Mouse (Mus musculus) midbrain, postnatal 0 days (tissue): ENCODE results near the gene Glyctk. TPM values are rescaled to one million over a fixed set of nuclear protein-coding genes. Genes with fewer than 3 reads are reported as not detected.

ENCODE experiments used
- ATAC-seq: fragments of 200-750 bp; cut with Nextera tagmentation; 2 replicates; pipeline ENCODE4 v1.8.0; 2017; ENCODE audit warnings: moderate number of reproducible peaks, mild to moderate bottlenecking, moderate TSS enrichment, moderate library complexity; ENCODE audit not compliant: low FRiP score
- DNase-seq: peaks from one replicate; pipeline ENCODE4 v3.0.0-alpha.2; 2015; ENCODE audit warnings: low spot score
- H3K27ac ChIP-seq: fragments of 300-500 bp; sonication (generic); 2 replicates; pipeline ENCODE4 v1.5.1; 2014; ENCODE audit warnings: low read depth, mild to moderate bottlenecking, low read length, mixed read lengths
- H3K27me3 ChIP-seq: fragments of 300-500 bp; sonication (generic); 2 replicates; pipeline ENCODE4 v1.6.1; 2014; ENCODE audit warnings: low read length, control low read depth, mixed read lengths; ENCODE audit not compliant: insufficient read depth
- H3K36me3 ChIP-seq: fragments of 300-500 bp; sonication (generic); 2 replicates; pipeline ENCODE4 v1.6.1; 2014; ENCODE audit warnings: low read length, control low read depth, mixed read lengths; ENCODE audit not compliant: insufficient read depth
- H3K4me1 ChIP-seq: fragments of 300-500 bp; sonication (generic); 2 replicates; pipeline ENCODE4 v1.6.1; 2014; ENCODE audit warnings: mild to moderate bottlenecking, control low read depth, antibody characterized with exemption, low read length, mixed read lengths; ENCODE audit not compliant: insufficient read depth
- H3K4me2 ChIP-seq: fragments of 300-500 bp; sonication (generic); 2 replicates; pipeline ENCODE4 v1.6.1; 2014; ENCODE audit warnings: low read depth, mild to moderate bottlenecking, low read length, mixed read lengths; ENCODE audit not compliant: poor library complexity, severe bottlenecking
- H3K4me3 ChIP-seq: fragments of 300-500 bp; sonication (generic); 2 replicates; pipeline ENCODE4 v1.5.1; 2014; ENCODE audit warnings: low read depth, mild to moderate bottlenecking, low read length, moderate library complexity
- H3K9ac ChIP-seq: fragments of 300-500 bp; sonication (generic); replicated peaks from 2 replicates; pipeline ENCODE4 v1.6.1; 2014; ENCODE audit warnings: mild to moderate bottlenecking, low read length, moderate library complexity, mixed read lengths; ENCODE audit not compliant: poor library complexity, severe bottlenecking
- H3K9me3 ChIP-seq: fragments of 300-500 bp; sonication (generic); 2 replicates; pipeline ENCODE4 v1.6.1; 2016; ENCODE audit warnings: low read length, control low read depth
- CTCF ChIP-seq: IDR thresholded peaks from 2 replicates; pipeline ENCODE4 v1.5.1; 2016; ENCODE audit warnings: antibody characterized with exemption, mild to moderate bottlenecking
- WGBS: fragments of 180-500 bp; shearing (Covaris S2); extraction: QIAGEN DNeasy Blood & Tissue Kit; methylation state at CpG from one replicate; pipeline ENCODE4 v1.1.7; 2014; 5-methylcytosine and 5-hydroxymethylcytosine counted together
- polyA plus RNA-seq: library from polyadenylated mRNA; unstranded; fragments of >200 nt; fragmentation: Nextera tagmentation; extraction: Ambion mirVana; gene quantifications from 2 replicates; pipeline ENCODE4 v1.2.1, GENCODE M21; 2015
- total RNA-seq: library from RNA; depleted of rRNA; stranded (reverse); fragments of >200 nt; gene quantifications from 2 replicates; pipeline ENCODE4 v1.2.3, GENCODE M21; 2014

Gene Glyctk
- total and polyA plus RNA-seq, 2 experiments from 2014 or later, result 0.66 to 0.75 TPM

DNA sequence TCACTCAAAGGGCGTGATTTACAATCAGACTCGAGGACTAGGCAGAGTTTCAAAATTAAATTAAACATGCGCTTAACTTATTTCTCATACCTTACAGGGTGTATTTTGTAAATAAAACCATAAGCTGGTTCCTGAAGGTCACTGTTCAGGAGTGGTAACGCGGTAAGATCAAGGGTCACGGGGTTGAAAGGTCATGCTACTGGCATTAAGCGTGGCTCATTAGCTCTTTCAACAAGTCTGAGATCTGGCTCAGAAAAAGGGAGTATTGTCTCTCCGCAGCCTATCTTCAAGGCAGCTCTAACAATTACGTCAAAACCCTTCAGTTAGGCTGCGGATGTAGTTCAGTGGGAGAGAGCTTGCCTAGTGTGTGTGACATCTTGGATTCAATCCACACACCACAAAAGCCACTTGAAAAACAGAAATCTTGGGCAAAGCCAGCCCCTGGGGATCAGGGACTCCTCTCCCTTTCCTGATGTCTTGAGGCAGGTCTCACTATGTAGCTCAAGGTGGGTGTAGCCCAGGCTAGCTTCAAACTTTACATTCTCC lies 20.2 kb downstream of the Glyctk start:
- no peaks in the 10 kb centered on the region for H3K27me3 ChIP-seq
- H3K4me1 ChIP-seq, result no peaks in the 10 kb centered on the region
- 45% methylated on average over 10 of the region's 10 CpGs for WGBS
- no peaks in the 10 kb centered on the region for H3K36me3 ChIP-seq
- no peak for TF ChIP-seq CTCF
- H3K9me3 ChIP-seq, result no peaks in the 10 kb centered on the region
- H3K9ac ChIP-seq, result no peak overlapping the region
- no peak overlapping the region for H3K27ac ChIP-seq
- ATAC-seq (no peak), DNase-seq (no peak)
- no peak overlapping the region for H3K4me3 ChIP-seq
- H3K4me2 ChIP-seq, result no peak overlapping the region

DNA sequence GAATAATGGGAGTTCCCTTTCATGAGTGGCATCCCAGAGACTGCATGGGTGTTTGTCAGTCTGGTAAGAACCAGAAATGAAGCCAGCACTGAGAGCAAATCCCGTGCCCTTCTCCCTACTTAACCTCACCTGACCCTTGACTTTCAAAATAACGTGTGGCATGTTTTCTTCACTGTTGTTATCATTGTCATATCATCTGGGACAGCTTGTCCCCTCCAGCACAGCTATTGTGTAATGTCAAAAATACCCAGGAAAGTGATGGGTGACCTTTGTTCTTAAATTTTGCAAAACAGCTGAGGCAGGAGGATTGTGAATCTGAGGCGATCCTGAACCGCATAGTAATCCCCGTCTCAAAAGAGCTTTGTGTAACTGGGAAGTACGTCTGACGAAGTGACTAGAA lies 27.7 kb downstream of the Glyctk start:
- TF ChIP-seq CTCF, result no peak
- DNase-seq (no peak), ATAC-seq (no peak)
- H3K4me1 ChIP-seq, result peaks cover 12% of the 10 kb centered on the region
- H3K9ac ChIP-seq, result no peak overlapping the region
- H3K27me3 ChIP-seq, result no peaks in the 10 kb centered on the region
- H3K4me3 ChIP-seq, result no peak overlapping the region
- WGBS, result 78% methylated on average over 7 of the region's 7 CpGs
- H3K36me3 ChIP-seq, result no peaks in the 10 kb centered on the region
- H3K9me3 ChIP-seq, result no peaks in the 10 kb centered on the region
- no peak overlapping the region for H3K4me2 ChIP-seq
- H3K27ac ChIP-seq, result no peak overlapping the region

DNA sequence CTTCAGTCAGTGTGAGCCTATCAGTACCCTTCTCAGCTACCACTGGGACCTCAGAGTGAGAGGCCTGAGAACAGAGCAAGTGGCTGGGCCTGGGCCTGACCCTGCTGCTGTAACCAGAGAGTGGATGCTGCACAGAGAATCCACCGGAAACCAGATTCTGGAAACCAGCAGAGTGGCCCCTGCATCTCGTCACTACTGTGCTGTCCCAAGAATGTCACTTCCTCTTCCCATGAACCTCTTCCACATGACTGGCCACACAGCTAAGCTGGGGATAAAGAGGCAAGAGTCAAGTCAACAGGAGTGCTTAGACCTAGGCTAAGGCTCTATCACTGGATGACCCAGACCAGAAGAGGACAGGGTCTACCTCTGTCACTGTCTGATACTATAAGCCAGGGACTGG lies 28.9 kb downstream of the Glyctk start:
- Histone ChIP-seq H3K27me3 (no peaks in the 10 kb centered on the region), H3K27ac (no peak overlapping the region), H3K9me3 (0 out of 2 replicates have a peak, but pooled peaks cover 3% of the 10 kb centered on the region), H3K4me1 (peaks cover 12% of the 10 kb centered on the region), H3K4me2 (no peak overlapping the region), H3K36me3 (no peaks in the 10 kb centered on the region), H3K4me3 (no peak overlapping the region), H3K9ac (no peak overlapping the region)
- no peak for TF ChIP-seq CTCF
- 93% methylated on average over 2 of the region's 2 CpGs for WGBS
- DNase-seq (no peak), ATAC-seq (no peak)

GRCm38 (mm10) chr9:106126786-106127251 lies 31.1 kb downstream of the Glyctk start:
- 0% methylated on average over 2 of the region's 2 CpGs for WGBS
- DNase-seq (peak; percentile 91), ATAC-seq (peak; percentile 82)
- TF ChIP-seq CTCF, result no peak
- no peak overlapping the region for H3K9ac ChIP-seq
- no peak overlapping the region for H3K4me3 ChIP-seq
- no peaks in the 10 kb centered on the region for H3K36me3 ChIP-seq
- H3K9me3 ChIP-seq, result 0 out of 2 replicates have a peak, but pooled peaks cover 3% of the 10 kb centered on the region
- peaks cover 12% of the 10 kb centered on the region for H3K4me1 ChIP-seq
- H3K27ac ChIP-seq, result peak overlapping the region; percentile 59; the same call in 1 of the 2 replicates
- no peaks in the 10 kb centered on the region for H3K27me3 ChIP-seq
- H3K4me2 ChIP-seq, result no peak overlapping the region

DNA sequence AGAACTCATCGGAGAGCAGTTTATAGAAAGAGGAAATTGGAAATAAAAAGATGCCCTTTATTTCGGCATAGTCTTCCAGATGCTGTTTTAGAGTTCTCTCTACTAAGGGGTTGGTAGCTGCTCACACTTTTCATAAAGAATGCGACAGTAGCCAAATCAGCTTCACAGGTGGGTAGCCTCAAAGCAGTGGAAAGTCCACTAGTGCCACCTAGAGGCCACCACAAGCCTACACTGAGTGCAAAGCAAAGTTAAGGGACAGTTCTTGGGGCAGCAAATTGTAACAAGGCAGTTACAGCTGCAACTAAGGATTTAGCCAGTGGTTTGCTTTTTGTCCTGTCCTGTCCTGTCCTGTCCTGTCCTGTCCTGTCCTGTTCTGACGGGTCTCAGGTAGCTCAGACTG lies 34.3 kb downstream of the Glyctk start:
- Histone ChIP-seq H3K27me3 (no peaks in the 10 kb centered on the region), H3K36me3 (no peaks in the 10 kb centered on the region), H3K9ac (no peak overlapping the region), H3K4me3 (no peak overlapping the region), H3K9me3 (0 out of 2 replicates have a peak, but pooled peaks cover 3% of the 10 kb centered on the region), H3K27ac (no peak overlapping the region), H3K4me1 (peaks cover 12% of the 10 kb centered on the region), H3K4me2 (no peak overlapping the region)
- peak; percentile 85 for TF ChIP-seq CTCF
- WGBS, result 49% methylated on average over 4 of the region's 4 CpGs
- DNase-seq, result peak; percentile 62
- no peak for ATAC-seq

GRCm38 (mm10) chr9:106119075-106119474 lies 38.9 kb downstream of the Glyctk start:
- H3K36me3 ChIP-seq, result no peaks in the 10 kb centered on the region
- no peaks in the 10 kb centered on the region for H3K27me3 ChIP-seq
- ATAC-seq (no peak), DNase-seq (peak; percentile 9)
- no peaks in the 10 kb centered on the region for H3K4me1 ChIP-seq
- H3K9ac ChIP-seq, result no peak overlapping the region
- H3K4me3 ChIP-seq, result no peak overlapping the region
- WGBS, result 35% methylated on average over 9 of the region's 9 CpGs
- no peak for TF ChIP-seq CTCF
- H3K4me2 ChIP-seq, result no peak overlapping the region
- no peak overlapping the region for H3K27ac ChIP-seq
- no peaks in the 10 kb centered on the region for H3K9me3 ChIP-seq
